Mouse (Mus musculus) forebrain, embryonic 12.5 days (tissue): Measurements from ENCODE around the gene Mrpl55. TPM values are rescaled to one million over a fixed set of nuclear protein-coding genes. Genes with fewer than 3 reads are reported as not detected.
A peak's percentile ranks its signal among the peaks of the same experiment; 100 is the strongest.

ENCODE experiments used
- ATAC-seq: fragments of 200-750 bp; cut with Nextera tagmentation; 2 replicates; pipeline ENCODE4 v1.8.0; 2017; ENCODE audit warnings: moderate TSS enrichment; ENCODE audit not compliant: low FRiP score
- H3K27ac ChIP-seq: fragments of 300-500 bp; sonication (generic); 2 replicates; pipeline ENCODE4 v1.5.1; 2016; ENCODE audit warnings: mild to moderate bottlenecking
- H3K27me3 ChIP-seq: fragments of 300-500 bp; sonication (generic); 2 replicates; pipeline ENCODE4 v1.6.1; 2016; ENCODE audit warnings: mild to moderate bottlenecking
- H3K36me3 ChIP-seq: fragments of 300-500 bp; sonication (generic); replicated peaks from 2 replicates; pipeline ENCODE4 v1.6.1; 2016; ENCODE audit warnings: mild to moderate bottlenecking
- H3K4me1 ChIP-seq: fragments of 300-500 bp; sonication (generic); 2 replicates; pipeline ENCODE4 v1.6.1; 2016
- H3K4me2 ChIP-seq: fragments of 300-500 bp; sonication (generic); 2 replicates; pipeline ENCODE4 v1.6.1; 2016; ENCODE audit warnings: mild to moderate bottlenecking, moderate library complexity
- H3K4me3 ChIP-seq: fragments of 300-500 bp; sonication (generic); replicated peaks from 2 replicates; pipeline ENCODE4 v1.5.1; 2016; ENCODE audit warnings: mild to moderate bottlenecking
- H3K9ac ChIP-seq: fragments of 300-500 bp; sonication (generic); 2 replicates; pipeline ENCODE4 v1.6.1; 2016; ENCODE audit warnings: mild to moderate bottlenecking
- H3K9me3 ChIP-seq: fragments of 300-500 bp; sonication (generic); 2 replicates; pipeline ENCODE4 v1.6.1; 2016
- WGBS: fragments of 180-500 bp; shearing (Covaris S2); methylation state at CpG from one replicate; pipeline ENCODE4 v1.1.7; 2016; 5-methylcytosine and 5-hydroxymethylcytosine counted together
- polyA plus RNA-seq: library from polyadenylated mRNA; unstranded; fragments of >200 nt; fragmentation: Nextera tagmentation; extraction: Ambion mirVana; gene quantifications from 2 replicates; pipeline ENCODE4 v1.2.1, GENCODE M21; 2016

The Mrpl55 gene
- polyA plus RNA-seq, result 88.9 and 93.6 TPM in 2 replicates

DNA sequence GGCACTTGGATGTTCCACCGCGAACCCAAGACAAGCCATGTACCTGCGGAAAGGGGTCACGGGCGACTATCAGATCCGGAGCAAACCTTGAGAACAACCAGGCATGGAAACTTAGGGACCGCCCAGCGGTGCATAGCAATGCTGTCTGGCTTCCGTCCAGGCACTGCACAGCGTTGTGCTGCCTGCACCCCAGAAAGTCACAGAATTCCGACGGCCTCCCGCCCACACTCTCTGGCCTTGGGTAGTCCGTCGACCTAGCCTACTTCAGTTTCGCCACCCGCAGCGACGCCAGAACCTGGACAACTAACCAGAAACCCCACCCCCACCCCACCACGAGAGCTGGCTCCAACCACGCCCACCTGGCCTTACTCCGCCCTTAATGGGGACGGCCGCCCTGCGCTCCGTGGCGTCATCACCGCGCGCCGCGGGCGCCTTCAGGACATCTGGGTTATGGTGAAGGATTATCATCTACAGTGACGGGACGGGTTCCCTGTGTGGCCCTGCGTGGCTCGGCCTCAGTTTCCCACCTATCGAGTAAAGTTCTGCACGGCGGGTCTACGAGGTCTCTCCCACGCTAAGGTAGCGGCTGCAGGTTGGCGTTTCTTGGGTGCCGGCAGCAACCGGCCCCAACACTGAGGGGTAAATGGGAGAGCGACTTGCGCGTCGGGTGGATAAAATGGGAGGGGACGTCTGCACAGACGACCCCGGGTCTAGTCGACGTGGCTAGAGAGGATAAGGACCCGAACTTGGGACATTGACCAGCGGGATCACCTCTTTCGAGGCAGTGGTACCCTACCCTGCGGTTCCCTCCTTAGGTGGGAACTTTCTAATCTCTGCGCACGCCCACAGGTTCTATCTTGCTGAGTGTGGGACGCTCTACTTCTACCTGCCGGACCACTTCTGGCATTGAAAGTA, at the start of gene Mrpl55:
TSS of gene Mrpl55 (plus strand) at position 406 of the 915 bp plus-strand sequence.
- Histone ChIP-seq H3K36me3 (peaks cover 31% of the 10 kb centered on the region), H3K4me1 (peaks cover 19% of the 10 kb centered on the region), H3K27ac (0 out of 2 replicates have a peak within 1 kb of the TSS, but pooled peaks have one; percentile 8), H3K4me2 (peak within 1 kb of the TSS; percentile 82), H3K9me3 (no peaks in the 10 kb centered on the region), H3K27me3 (no peaks in the 10 kb centered on the region), H3K4me3 (peak within 1 kb of the TSS; percentile 87), H3K9ac (peak within 1 kb of the TSS; percentile 81)
- peak; percentile 91 for ATAC-seq
- WGBS, result under 1% methylated on average over 63 of the region's 63 CpGs

DNA sequence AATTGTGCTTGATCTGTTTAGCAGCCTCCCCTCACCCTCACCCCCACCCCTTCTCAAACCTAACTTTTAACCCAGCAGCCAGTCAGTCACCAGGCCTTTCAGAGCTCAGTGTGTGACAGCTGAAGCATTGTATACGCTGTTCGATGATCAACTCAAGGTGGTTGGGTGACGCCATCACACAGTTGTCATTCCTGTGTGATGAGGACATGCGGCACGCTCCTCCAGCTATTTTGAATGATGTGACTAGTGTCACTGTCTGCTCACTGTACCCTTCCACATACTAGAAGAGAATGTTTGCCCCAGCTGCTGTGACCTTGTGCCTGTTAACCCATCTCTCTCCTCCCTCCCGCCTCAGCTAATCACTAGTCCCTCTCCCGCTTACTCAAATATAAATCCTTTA, 48.1 kb upstream of the Mrpl55 start:
- no peak for ATAC-seq
- no peaks in the 10 kb centered on the region for H3K27me3 ChIP-seq
- H3K9me3 ChIP-seq, result no peaks in the 10 kb centered on the region
- H3K27ac ChIP-seq, result no peak overlapping the region
- H3K9ac ChIP-seq, result no peak overlapping the region
- H3K36me3 ChIP-seq, result peaks cover 20% of the 10 kb centered on the region
- H3K4me2 ChIP-seq, result no peak overlapping the region
- no peak overlapping the region for H3K4me3 ChIP-seq
- 89% methylated on average over 7 of the region's 7 CpGs for WGBS
- H3K4me1 ChIP-seq, result no peaks in the 10 kb centered on the region

DNA sequence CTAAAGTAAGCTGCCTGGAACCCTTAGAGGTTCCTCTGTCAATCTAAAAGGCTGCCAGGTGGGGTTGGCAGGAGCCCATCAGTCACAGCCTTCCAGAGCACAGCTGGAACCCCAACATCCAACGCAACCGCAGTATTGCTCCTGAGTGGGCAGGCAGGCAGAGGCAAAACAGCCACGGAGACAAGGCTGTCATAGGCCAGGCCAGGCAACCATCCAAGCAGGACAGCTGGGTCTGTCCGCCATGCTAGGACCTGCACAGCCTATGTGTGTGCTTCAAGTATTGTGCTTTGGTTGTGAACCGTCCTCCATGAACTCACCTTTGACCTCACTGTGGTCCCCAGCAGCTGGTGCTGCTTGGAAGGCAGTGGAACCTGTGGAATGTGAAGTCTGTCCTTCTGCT, 46.4 kb upstream of the Mrpl55 start:
- Histone ChIP-seq H3K4me2 (no peak overlapping the region), H3K4me1 (no peaks in the 10 kb centered on the region), H3K27ac (no peak overlapping the region), H3K36me3 (peaks cover 20% of the 10 kb centered on the region), H3K9ac (no peak overlapping the region), H3K27me3 (no peaks in the 10 kb centered on the region), H3K9me3 (no peaks in the 10 kb centered on the region), H3K4me3 (no peak overlapping the region)
- no peak for ATAC-seq
- WGBS, result 95% methylated on average over 5 of the region's 5 CpGs

DNA sequence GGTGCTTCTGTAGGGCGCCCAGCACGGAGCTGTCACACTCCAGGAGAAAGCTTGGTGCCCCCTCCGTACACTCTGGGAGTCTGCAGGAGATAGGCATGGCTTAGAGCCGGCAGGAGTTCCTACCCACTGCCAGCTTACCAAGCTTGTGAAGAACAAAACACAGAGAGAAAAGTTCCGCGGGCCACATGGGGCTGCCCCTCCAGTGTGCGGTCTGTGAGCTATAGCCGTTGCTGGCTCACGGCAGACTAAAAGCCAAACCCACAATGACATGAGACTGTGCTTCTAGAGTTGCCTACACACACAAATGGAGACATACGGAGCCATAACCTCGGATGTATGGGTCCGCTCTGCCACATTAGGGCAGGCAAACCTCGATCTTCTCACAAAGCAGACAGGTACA, 43.2 kb upstream of the Mrpl55 start:
- Histone ChIP-seq H3K27me3 (no peaks in the 10 kb centered on the region), H3K4me1 (peaks cover 12% of the 10 kb centered on the region), H3K9ac (no peak overlapping the region), H3K27ac (no peak overlapping the region), H3K4me2 (no peak overlapping the region), H3K36me3 (peaks cover 20% of the 10 kb centered on the region), H3K4me3 (no peak overlapping the region), H3K9me3 (no peaks in the 10 kb centered on the region)
- whole genome bisulfite sequencing, result 91% methylated on average over 13 of the region's 13 CpGs
- ATAC-seq, result no peak

DNA sequence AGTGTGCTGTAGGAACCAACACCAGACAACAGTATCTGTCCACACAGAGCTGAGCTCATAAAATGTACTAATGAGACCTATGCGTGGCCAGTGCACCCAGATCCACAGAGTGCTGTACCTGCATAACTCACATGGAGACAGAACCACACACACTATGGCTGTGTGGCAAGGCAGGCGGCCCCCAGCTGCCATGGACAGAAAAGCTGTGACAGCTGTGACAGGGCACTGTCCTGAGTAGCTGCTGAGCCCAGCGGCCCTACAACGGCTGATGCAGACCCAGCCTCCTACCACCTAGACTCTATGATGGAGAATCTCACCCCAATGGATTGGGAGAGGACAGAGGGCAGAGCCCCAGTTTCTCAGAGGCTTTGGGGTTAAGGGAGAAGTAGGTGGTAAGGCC, 42.7 kb upstream of the Mrpl55 start:
- WGBS, result 93% methylated on average over 4 of the region's 4 CpGs
- Histone ChIP-seq H3K4me3 (no peak overlapping the region), H3K27me3 (no peaks in the 10 kb centered on the region), H3K4me1 (peaks cover 14% of the 10 kb centered on the region), H3K9me3 (no peaks in the 10 kb centered on the region), H3K27ac (no peak overlapping the region), H3K9ac (no peak overlapping the region), H3K4me2 (no peak overlapping the region), H3K36me3 (peaks cover 20% of the 10 kb centered on the region)
- no peak for ATAC-seq

DNA sequence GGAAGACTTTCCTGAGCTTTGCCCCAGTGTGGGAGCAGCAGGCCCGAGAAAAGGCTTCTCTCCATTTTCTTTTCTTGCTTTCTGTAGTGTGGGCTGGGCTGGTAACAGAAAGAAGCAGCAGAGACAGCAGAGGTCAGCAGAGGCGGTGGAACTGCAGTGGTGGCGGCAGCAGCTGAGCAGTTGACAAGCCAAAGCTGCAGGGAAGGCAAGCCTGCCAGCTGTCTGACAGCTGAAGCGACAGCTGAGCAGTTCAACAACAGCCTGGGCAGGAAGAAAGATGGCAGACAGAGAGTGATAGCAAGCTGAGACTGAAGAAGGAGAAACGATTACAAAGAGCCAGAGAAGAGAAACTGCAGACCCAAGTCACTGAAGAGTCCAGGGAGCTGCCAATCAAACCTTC, 40.9 kb upstream of the Mrpl55 start:
- no peak overlapping the region for H3K9ac ChIP-seq
- H3K36me3 ChIP-seq, result peaks cover 12% of the 10 kb centered on the region
- H3K4me2 ChIP-seq, result no peak overlapping the region
- H3K9me3 ChIP-seq, result no peaks in the 10 kb centered on the region
- no peak for ATAC-seq
- H3K4me1 ChIP-seq, result peaks cover 14% of the 10 kb centered on the region
- no peak overlapping the region for H3K4me3 ChIP-seq
- no peaks in the 10 kb centered on the region for H3K27me3 ChIP-seq
- H3K27ac ChIP-seq, result no peak overlapping the region
- WGBS, result 85% methylated on average over 5 of the region's 5 CpGs

DNA sequence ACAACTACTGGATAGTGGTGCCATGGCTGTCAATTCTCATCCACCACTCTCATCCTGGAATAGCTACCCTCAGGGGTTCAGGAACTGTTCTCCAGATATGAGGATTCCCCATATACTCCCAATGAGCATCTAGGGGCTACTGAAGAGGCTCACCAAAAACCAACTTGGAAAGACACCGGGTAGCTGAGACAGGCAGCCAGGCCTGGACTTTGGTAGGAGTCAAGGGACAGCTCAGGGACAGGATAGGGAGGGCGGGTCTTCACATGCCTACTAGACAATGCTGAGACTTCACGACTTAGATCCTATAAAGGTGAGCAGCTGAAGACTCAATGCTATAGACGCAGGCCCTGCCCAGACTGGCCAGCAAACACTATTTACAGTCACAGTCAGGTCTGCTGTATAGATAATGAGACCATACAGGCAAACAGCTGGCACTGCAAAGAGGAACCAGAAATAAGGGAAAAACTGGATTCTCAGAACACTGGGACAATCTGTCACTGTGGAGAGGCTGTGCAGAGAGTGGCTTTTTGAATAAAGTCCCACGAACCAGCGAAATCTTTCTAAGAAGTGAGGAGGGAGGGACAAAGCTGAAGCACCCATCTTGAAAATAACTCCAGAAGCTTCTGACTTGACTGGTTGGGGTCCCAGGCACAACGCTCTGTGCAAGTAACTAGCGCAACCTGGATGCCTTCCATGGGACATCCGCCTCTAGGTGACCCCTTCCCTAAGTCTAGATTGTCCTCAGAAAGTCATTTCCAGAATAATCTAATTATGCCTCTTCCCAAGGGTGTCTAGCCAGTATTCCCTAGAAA, 39.6 kb upstream of the Mrpl55 start:
- ATAC-seq, result peak; percentile 1; the same call in 1 of the 2 replicates
- Histone ChIP-seq H3K4me3 (peak overlapping the region; percentile 83), H3K4me2 (peak overlapping the region; percentile 61), H3K4me1 (peaks cover 14% of the 10 kb centered on the region), H3K36me3 (peaks cover 10% of the 10 kb centered on the region), H3K27me3 (no peaks in the 10 kb centered on the region), H3K9me3 (no peaks in the 10 kb centered on the region), H3K9ac (peak overlapping the region; percentile 48), H3K27ac (peak overlapping the region; percentile 99; the same call in 1 of the 2 replicates)
- 61% methylated on average over 9 of the region's 9 CpGs for WGBS

DNA sequence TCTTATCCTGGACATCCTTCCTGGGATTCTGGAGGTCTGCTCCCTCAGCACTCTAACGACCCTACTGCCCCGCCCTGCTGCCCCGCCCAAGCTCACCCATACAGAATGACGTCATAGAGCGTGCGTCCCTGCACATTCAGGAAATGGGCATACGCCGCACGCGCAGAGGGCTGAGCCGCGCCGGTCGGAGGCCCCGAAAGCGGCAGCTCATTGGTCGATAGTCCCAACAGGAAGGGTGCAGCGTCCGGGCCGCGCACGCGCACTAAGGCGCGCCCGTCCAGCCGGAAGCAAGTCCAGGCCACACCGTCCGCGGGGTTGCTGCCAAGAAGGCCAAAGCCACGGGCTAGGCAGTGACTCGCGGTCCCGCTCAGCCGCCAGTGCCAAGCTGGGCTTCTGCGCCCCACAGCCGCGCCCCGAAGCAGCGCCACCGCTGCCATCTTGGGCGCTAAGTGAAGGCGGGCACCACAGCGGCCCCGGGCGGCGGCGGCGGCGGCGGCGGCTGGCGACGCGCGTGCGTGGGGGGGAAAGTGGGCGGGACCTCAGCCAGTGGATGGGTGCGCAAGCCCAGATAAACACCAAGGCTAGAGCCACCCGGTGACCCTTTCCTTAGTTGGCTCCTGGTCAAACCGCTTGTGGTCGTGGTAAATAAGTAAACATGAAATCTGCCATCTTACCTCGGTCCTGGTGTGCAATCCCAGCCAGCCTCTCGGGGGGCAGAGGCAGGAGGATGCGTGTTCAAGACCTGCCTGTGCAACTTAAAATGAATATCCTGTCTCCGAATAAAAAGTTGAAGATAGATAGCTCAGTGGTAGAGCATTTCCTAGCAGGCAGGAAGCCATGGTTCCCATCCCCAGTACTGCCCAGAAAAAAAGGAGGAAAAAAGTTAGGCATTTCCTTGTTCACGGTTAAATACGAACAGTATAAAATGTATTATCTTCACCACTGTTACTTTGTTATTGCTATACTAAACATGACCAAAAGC, 38.7 kb upstream of the Mrpl55 start, which contains the start of gene Iba57:
TSS of gene Iba57 (minus strand) at position 485 of the 982 bp plus-strand sequence.
- peak within 1 kb of the TSS; percentile 99 for H3K27ac ChIP-seq
- peaks cover 14% of the 10 kb centered on the region for H3K4me1 ChIP-seq
- peaks cover 3% of the 10 kb centered on the region; the same call in 1 of the 2 replicates for H3K36me3 ChIP-seq
- H3K9ac ChIP-seq, result peak within 1 kb of the TSS; percentile 83
- WGBS, result 4% methylated on average over 68 of the region's 68 CpGs
- no peaks in the 10 kb centered on the region; the same call in 1 of the 2 replicates for H3K27me3 ChIP-seq
- peak within 1 kb of the TSS; percentile 61 for H3K4me2 ChIP-seq
- ATAC-seq, result peak; percentile 99
- no peaks in the 10 kb centered on the region for H3K9me3 ChIP-seq
- H3K4me3 ChIP-seq, result peak within 1 kb of the TSS; percentile 83

DNA sequence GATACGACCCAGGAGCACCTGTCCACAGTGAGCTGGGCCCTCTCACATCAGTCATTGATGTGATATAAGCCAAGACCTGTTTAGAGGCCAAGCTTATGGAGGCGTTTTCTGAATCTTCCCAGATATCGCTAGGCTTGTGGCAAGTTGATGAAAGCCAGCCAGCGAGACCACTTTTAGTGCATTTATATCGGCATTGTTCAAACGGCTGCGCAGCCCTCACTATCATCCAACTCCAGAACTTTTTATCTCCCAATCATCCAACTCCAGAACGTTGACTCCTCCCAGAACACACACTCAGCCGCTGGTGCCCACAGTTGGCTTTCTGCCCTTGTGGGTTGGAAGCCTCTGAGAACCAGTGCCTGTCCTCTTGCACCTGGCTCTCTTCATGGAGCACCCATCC, 37.9 kb upstream of the Mrpl55 start:
- H3K9me3 ChIP-seq, result no peaks in the 10 kb centered on the region
- peak overlapping the region; percentile 99; the same call in 1 of the 2 replicates for H3K27ac ChIP-seq
- no peak for ATAC-seq
- H3K36me3 ChIP-seq, result no peaks in the 10 kb centered on the region
- peaks cover 14% of the 10 kb centered on the region for H3K4me1 ChIP-seq
- WGBS, result 86% methylated on average over 9 of the region's 9 CpGs
- no peak overlapping the region for H3K9ac ChIP-seq
- H3K27me3 ChIP-seq, result no peaks in the 10 kb centered on the region; the same call in 1 of the 2 replicates
- H3K4me2 ChIP-seq, result peak overlapping the region; percentile 61
- H3K4me3 ChIP-seq, result peak overlapping the region; percentile 83; the same call in 1 of the 2 replicates

DNA sequence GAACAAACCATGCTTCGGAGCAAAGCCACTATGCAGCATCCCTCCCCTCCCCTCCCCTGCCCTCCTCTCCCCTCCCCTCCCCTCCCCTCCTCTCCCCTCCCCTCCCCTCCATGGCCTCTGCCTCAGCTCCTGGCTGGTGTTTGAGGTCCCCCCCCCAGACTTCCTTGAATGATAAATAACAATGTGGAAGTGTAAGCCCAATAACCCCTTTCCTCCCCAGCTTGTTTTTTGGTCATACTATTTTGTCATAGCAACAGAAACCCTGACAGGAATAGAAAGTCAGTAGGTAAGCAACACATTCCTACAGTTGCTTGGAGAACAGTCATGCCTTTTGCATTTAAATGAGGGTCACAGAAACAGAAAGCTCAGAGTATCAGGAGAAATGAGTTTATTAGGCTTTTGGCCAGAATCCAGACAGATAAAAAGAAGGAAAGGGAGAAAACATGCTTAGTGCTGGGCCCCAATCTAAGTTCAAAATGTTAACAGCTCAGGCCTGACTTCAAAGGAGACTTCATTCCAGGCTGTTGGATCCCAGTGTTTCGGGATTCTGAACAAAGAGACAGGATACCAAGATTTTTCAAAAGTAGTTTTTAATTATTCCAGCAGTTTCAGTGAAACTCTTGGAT, 36.6 kb upstream of the Mrpl55 start:
- H3K9me3 ChIP-seq, result no peaks in the 10 kb centered on the region
- no peak overlapping the region for H3K4me2 ChIP-seq
- H3K27me3 ChIP-seq, result peaks cover 4% of the 10 kb centered on the region; the same call in 1 of the 2 replicates
- peaks cover 14% of the 10 kb centered on the region for H3K4me1 ChIP-seq
- H3K36me3 ChIP-seq, result no peaks in the 10 kb centered on the region
- WGBS, result 83% methylated on average over 2 of the region's 2 CpGs
- no peak for ATAC-seq
- H3K9ac ChIP-seq, result no peak overlapping the region
- no peak overlapping the region for H3K4me3 ChIP-seq
- H3K27ac ChIP-seq, result no peak overlapping the region

DNA sequence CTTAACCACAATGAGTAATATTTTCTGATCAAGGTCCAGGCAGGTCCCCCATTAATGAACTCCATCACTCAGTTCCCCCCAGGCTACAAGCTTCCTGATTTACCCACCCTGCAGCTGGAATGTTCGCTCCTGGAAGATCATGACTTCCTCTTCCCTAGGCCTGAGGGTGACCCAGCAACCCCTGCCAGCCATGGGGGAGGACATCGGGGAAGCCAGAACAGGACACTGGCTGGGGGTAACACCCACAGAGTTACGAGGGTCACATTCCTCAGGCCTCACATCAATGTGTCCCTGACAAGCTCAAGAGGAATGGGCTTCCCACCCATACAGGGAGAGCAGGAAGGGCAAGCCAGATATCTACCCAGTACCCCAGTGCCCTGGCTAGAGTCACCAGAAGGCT, 32.5 kb upstream of the Mrpl55 start:
- Histone ChIP-seq H3K27me3 (peaks cover 35% of the 10 kb centered on the region), H3K4me3 (no peak overlapping the region), H3K27ac (no peak overlapping the region), H3K4me2 (no peak overlapping the region), H3K9ac (no peak overlapping the region), H3K9me3 (no peaks in the 10 kb centered on the region), H3K4me1 (no peaks in the 10 kb centered on the region), H3K36me3 (no peaks in the 10 kb centered on the region)
- WGBS, result 86% methylated on average over 3 of the region's 3 CpGs
- no peak for ATAC-seq
